Mouse (Mus musculus): ENCODE data around the gene Galnt18.

Gene Galnt18

DNA sequence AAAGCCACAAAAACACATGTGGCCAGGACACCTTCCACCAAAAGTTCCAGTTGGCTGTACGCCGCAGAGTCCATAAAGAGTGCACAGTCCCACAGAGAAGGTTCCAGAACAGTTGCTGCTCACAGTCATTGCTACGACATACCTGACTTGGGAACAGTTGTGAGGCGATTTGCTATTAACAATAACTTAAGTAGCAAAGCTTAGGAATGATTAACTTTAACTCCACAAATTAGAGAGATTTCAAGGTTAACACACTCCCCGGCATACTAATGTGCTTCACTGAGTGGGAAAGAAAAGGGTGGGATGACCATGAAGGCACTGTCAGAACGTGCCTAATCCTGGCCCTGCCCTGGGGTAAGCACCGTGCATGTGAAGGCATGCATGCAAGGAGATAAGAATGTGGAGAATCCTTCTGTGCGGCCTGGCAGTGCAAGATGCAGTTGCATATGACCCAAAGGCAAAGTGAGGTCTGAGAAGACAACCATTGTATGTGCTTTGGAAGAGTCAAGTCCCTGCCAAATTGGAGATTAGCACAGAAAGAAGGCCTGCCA lies 8.5 kb downstream of the Galnt18 start:
- no peak for DNase-seq (ENCODE audit: low spot score)

DNA sequence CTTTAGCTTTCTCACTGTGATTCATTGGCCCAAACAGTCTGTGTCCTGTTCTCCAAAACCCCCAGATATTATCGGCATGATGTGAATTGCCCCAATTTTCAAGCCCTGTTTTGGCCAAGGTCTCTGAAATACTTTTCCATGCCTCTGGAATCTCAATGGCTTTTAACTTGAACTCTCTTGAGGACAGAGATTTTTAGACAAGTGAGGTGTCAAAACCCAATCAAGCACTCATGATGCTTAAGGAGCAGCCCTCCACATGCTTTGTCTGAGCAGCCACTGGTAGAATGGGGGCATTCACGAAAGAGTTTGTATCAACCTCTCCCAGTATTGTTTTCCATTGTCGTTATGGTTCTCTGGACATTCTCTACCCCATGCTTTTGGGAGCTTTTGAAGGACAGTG lies 9.2 kb downstream of the Galnt18 start:
- no peak for DNase-seq (ENCODE audit: low spot score)

DNA sequence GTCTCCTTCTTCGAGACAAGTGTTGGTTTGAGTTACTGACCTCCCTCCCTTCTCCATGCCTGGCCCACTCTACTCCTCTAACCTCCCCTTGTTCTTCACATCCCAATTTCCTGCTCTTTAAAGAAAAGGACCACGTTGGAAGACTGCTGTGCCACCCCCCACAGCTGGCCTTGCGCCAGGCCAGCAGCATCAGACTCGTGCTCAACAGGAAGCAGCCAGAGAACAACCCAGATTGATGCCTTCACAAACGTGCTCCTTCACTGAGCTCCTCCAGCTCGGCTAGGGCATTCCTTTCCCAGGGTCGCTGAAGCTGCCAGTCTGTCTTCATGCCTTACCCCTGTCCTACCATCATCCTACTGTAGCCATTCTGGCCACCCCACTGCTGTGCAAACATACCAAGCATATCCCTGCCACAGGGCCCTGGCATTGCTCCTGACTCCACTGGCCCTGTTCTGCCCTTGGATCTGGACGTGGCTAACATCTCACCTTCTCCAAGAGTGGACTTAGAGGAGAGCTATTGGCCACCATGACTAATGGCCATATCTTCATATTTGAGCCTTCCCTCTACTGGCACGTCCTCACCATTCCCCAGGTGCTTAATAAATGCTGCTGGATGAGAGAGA lies 13.5 kb downstream of the Galnt18 start:
- no peak for DNase-seq (ENCODE audit: low spot score)

DNA sequence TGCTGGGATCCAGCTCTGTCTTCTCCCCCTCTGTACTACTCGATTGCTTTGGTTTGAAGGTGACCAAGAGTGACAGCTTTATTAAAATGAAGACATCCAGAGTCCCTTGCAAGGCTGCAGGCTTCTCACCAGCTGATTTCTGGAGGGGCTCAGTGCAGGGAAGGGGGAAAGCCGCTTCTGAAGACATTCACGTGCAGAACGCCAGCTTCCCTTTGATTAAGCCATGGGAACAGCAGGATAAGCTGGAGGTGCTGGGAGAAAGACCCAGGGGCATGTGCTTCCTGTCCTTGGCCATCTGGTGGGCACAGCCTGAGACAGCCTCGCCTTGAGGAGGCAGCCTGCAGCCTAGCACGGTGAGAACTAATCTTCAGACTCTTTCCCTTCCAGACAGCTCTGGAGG lies 17.0 kb downstream of the Galnt18 start:
- no peak for DNase-seq (ENCODE audit: low spot score)

DNA sequence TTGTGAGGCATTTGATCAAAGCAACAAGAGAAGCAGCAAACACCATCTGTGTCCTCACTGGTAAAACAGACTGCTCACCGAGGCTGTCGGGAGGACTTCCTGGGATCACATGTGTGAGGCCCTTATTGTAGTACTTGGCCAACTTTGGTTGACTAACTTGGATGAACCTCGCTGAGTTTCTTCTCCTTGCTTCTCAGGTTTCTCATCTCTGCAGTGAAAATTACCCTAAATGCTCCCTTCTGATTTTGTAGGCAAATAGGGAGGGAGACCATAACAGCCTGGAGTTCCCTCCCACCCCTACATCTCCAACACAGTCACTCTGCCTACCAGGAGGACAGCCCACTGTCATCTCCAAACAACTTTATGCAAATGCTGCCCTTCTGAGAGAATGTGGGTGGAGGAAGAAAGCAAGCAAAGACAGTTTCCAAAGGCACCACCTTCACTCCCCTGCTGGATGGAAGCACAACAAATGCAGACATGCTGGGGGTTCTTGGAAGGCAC lies 31.2 kb downstream of the Galnt18 start:
- no peak for DNase-seq (ENCODE audit: low spot score)

DNA sequence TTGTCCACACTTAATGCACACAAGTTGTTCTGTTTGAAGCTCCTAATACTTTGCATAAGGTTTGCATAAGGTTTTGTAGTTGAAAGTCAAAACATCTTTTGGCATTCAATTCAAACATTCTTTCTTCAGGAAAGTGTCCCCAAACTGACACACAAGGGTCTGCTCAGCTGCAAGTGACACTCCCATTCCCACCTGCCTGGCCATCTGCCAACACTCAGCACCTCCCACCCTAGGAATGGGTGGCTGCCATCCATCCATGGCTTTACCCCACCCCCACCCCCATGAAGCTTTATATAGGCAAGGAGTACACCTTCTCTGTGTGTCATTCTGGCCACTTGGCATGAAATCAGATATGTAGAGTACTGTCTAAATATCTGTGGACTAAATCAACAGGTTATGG lies 35.0 kb downstream of the Galnt18 start:
- no peak for DNase-seq (ENCODE audit: low spot score)

DNA sequence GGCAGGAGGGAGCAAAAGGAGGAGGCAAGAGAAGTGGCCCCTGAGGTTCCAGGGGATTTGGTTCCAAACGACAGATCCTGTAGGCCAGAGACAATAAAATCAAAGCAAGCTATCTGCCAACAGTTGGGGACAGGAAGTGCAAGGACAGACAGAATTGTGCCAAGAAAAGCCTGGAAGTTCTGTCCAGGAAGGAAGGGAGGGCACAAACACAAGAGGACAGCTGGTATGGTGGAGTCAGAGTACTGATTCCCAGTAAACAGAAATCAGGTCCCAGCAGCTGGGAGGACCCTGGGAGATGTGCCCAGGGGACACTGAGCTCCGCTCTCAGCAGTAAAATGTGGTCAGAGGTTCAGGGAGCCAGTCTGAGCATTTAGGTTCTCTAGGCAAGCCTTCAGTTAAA lies 38.2 kb downstream of the Galnt18 start:
- no peak for DNase-seq (ENCODE audit: low spot score)

DNA sequence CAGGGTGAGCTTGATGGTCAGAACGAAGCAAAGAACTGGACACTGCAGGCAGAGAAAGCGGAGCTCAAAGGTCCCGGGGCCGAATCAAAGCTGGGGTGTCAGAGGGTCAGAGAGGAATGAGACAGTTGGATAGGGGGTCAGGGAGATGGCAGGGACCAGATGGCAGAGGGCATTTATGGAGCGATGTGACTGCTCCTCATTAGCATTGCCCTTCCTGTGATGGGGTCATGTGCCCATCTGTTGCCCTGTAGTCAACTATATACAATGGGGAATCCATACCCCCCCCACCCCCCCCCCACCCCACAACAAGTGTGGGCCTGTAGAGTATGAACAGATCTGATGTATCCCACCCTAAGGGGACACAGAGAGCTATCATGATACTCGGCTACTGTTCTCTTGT lies 39.7 kb downstream of the Galnt18 start:
- DNase-seq (ENCODE audit: low spot score) = peak; percentile 45

DNA sequence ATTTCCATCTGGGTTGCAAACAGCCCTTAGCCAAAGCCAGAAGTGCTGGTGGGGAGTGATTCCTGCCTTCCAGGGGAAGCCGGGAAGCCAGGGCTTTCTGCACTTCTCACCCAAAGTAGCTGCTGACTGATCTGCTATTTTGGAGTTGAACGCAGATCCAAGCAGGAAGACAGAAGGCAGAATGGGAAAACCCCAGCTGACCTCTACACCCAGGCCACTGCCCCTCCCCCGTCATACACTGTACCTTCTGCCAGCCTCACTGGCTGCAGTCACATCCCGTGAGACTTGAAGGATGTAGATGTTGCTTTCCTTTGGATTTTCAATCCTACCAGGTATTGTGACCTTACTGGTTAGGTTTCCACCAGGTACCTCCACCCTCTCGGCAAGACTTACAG lies 40.4 kb downstream of the Galnt18 start:
- DNase-seq (ENCODE audit: low spot score) = peak; percentile 46

DNA sequence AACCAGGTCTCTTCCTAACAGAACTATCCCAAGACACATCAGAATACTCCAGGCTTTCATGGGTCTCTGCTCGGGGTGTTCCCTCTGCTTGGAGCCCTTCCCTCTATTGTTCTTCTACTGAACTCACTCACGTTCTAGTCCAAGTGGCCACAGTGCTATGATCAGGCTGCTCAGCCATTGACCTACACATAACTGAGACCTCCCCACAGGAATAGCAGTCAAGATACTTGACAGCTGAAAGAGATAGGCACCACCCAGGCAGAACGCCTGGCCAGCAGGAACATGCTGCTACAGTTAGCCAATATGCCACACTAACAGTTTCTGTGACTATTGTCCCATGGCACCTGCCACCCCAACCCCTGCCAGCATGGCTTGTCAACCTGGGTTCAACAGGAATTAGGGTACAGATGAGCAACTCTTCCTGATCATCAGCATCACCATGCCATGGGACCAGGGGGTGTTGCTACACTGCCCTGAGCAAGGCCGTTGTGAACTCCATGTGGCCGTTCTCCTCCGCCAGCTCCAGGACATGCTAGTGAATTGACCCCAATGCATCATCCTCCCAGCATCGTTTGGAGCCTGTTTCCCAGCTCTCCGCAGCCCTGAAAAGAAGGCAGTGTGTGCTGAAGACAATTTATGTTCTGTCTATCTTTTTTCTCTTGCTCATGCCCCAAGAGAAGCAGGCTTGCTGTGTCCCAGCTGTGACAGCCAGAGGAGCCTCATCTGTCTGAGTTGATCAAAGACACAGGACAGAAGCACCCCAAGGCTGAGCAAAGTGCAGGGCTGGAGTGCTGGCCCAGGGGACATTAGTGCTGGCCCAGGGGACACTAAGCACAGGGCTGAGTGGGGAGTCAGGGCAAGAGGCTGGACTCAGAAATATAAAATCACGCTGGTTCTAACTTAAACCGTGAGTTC lies 41.1 kb downstream of the Galnt18 start:
- DNase-seq (ENCODE audit: low spot score) = no peak

DNA sequence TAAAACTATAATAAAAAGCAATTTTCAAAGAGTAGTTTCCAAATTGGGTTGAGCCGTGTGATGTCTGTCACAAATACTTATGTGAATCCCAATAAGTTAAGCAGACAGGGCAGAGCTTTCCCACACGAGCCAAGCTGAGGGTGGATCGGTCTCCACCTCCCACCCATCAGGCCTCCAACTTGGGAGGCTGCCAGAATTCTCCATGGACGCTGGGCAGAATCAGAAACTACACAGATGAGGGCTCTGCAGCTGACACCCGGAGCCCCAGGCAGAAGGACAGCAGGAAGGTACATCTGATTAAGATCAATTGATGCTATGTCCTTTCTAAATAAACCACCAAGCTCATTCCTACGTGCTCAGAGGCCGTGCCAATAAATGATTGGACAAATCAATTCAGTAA lies 42.4 kb downstream of the Galnt18 start:
- no peak for DNase-seq (ENCODE audit: low spot score)

DNA sequence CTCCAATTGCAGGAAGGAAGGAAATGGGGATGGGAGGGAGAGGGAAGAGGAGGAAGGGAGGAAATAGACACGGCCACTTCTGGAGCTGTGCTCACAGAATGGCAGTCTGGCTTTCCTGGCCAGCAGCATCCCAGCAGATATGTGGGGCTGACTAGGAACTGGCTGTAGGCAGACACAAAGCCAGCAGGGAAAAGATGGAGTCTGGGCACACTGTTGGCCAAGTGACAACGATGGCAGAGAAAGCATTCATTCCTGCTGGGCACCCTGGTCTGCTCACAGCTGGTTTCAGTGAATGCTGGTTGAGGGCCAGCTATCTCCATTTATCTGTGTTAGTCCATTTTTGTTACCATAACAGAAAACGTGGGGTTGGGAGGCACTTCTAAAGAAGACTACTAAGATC lies 43.4 kb downstream of the Galnt18 start:
- no peak for DNase-seq (ENCODE audit: low spot score)

DNA sequence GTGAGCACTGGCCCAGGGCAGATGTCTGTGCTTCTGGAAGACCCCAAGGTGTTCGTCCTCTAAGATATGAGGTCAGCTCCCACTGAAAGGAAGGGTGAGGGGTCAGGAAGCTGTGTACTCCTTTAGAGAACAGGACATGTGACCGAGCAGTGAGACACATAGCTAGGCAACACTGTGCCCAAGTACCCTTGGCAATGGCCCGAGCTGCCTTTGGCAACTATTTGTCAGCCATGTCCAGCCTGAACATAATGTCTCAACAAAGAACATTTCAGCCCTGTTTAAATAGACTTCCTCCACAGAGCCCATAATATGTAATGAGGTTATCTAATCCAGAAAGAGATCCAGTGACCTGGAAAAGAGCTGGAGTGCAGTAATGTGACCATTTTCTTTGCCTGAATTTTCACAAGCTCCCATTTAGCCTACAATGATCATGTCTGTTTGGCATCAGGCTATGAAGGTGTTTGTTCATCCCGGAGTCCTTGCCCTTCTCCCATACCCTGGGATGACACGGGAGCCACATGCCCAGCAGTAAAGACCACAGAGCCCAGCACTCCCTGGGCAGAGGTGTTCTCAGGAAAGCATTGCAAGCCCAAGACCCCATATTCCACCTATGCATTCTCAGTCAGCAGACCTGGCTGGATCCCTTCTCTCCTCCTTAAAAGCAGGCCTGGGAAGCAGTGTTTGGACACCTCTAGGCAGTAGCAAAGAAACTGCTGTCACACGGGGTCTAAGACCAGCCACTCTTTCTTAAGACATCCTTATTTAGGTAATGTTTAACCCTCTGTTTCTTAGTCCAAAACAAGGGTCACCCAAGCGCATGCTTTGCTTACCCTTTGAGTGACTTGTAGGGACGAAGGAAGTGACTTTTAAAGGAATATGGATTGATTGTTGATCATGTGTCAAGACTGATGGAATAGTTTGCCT lies 49.2 kb downstream of the Galnt18 start:
- no peak for DNase-seq (ENCODE audit: low spot score)

DNA sequence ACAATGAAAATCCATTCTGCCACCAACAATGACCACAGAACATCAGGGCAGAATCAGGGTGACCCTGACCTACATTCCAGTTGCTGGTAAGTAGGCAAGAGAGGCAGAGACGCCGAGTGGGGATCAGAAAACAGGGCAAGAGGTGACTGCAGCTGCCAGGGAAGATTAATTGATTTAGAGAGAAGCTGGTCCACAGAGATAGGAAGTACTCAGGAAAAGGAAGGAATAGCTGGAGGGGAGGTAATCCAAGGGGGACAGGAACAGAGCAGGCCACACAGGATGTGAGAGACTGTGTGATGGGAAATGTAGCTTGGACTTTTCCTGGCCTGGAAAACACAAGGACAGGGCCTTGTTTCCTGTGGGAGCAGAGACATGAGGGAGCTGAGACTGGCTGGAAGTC lies 52.8 kb downstream of the Galnt18 start:
- no peak for DNase-seq (ENCODE audit: low spot score)

DNA sequence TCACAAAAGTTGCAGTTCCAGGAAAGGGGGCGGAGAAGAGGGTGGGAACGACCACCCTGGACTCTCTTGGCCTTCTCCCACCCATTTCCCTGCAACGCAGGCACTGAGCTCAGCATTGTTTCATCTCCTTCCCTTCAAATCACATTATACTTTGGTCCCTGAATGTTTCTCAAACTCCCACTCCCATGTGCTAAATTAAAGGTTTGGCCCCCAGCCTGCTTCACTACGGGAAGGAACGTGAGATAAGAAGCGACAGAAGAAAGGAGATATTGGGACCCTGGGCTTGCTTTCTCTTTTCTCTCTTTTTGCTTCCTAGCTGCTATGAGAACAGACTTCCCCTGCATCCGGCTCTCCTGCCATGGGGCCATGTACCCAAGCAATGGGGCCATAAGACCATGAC lies 55.0 kb downstream of the Galnt18 start:
- DNase-seq (ENCODE audit: low spot score) = no peak

DNA sequence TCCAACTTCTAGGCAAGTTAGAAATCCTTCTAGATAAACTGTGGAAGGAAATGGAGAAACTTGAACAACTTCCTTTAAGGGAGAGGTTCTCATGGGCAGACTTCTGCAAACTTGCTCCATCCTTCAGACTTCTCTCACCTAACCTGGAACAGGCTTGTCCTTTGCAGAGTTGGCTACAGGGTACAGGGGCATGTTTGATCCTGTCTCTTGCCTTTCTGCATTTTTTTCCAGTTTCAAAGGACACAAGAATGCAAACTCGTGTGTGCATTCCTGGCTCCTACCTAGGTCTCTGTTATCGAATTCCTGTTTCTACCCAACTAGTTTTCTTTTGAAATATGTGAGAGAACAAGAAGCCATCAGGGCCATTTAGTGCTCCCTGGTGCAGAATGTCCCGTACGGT lies 55.8 kb downstream of the Galnt18 start:
- DNase-seq (ENCODE audit: low spot score) = no peak

DNA sequence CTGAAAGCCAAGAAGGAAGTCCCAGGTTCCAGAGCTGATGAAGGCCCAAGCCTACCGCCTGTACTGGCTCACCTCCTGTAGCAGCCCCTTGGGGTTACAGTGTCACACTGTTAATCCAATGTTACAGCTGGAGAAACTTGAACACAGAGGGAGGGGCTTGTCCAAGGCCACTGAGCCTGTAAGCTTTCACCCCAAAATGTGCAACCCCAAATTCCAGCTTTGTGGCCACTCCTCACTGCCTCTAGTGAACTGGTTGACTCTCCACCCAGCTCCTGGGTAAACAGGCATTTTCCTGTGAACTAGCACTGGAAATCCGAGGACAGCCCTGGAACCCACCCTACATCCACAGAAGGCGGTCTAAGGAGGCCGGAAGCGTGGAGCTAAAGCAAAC lies 58.5 kb downstream of the Galnt18 start:
- DNase-seq (ENCODE audit: low spot score) = no peak

DNA sequence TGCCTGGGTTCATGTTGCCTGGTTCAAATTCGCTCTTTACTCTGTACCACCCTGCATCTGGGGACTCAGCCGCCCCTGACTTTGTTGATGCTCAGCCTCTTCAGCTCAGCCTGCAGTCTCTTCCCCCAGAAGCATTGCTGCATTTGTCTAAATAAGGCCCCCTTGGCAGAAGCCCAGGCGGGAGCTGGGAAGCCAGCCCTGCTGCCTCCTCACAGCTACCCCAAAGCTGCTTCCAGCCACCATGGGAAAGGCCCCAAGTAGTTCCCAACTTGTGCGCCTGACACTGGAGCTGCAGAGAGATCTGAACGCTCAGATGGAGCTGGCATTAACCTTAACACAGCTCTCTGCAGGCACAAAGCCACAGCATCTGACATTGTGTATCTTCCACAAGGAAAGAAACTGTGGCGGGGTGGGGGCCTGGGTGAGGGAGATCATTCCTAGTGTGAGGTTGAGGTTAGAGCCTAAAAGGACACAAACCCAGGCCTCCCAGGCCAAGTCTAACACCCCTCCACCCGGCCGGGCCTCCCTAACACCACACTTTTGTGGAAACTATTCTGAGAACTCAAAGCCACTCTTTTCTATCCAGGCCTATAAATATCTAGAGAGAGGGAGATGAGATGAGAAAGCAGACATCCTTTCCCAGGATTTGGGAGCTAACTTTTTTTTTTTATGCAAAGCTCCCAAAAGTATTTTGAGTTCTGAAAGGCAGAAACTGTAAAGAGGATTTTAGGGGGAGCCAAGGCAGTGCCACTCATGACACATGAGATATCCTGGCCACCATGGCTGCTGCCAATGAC lies 59.1 kb downstream of the Galnt18 start:
- DNase-seq (ENCODE audit: low spot score) = no peak

DNA sequence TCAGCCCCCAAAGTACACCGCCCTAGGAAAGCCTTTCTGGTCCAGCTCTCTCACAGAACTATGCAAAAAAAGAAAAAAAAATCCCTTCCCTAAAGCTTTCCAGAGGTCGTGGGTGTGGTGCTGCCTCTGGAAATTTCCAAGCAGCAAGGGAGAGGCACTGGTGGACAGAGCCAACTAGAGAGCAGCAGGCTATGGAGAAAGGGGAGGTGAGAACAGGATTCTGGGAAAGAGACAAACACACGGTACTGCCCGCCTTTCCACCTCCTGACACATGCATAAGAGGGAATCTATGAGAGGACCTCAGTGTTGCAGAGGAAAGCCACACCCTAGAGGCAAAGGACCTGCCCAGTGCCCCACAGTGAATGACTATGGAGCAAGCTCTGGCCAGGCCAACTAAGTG lies 60.9 kb downstream of the Galnt18 start:
- no peak for DNase-seq (ENCODE audit: low spot score)

DNA sequence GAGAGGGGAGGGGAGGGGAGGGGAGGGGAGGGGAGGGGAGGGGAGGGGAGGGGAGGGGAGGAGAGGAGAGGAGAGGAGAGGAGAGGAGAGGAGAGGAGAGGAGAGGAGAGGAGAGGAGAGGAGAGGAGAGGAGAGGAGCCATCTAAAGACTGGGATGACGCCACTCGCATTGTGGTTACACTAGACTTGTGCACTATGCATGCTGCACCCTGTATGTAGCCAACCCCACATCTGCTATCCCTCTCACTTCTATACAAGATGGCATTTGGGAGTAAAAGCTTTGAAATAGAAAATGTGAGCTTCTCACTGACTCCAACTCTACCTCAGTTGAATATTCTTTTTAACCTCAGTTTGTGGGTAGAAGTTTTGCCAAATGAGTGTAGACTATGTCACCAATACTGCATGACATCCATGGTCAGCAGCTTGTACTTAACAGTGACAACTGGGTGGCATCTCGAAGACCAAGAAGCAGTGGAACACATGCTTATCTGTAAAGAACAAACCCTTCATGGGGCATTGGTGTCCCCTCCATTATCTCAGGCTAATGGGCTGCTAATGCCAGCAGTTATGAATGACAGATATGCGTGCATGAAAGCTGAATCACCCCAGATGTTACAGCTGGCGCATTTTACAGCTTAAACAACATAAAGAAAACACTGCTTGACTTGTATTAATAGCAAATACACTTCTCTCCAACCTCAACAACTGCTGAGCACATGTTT lies 65.0 kb downstream of the Galnt18 start:
- no peak for DNase-seq (ENCODE audit: low spot score)

Data from embryo, embryonic 10.5 days (tissue).